Mouse (Mus musculus) hindbrain, postnatal 0 days (tissue): ENCODE results near the gene Nap1l2. TPM values are rescaled to one million over a fixed set of nuclear protein-coding genes. Genes with fewer than 3 reads are reported as not detected.
"Not testable (repeated sequence)": the region's sequence is repeated elsewhere in the genome, so short reads cannot be mapped to it uniquely, and the experiment has no call there.

Experiments used
- ATAC-seq: fragments of 200-750 bp; cut with Nextera tagmentation; 2 replicates; pipeline ENCODE4 v1.8.0; 2017; ENCODE audit warnings: mild to moderate bottlenecking, moderate TSS enrichment, moderate library complexity
- DNase-seq: peaks from one replicate; pipeline ENCODE4 v3.0.0-alpha.2; 2015; ENCODE audit warnings: low spot score
- H3K27ac ChIP-seq: fragments of 300-500 bp; sonication (generic); 2 replicates; pipeline ENCODE4 v1.5.1; 2014; ENCODE audit warnings: mild to moderate bottlenecking
- H3K27me3 ChIP-seq: fragments of 300-500 bp; sonication (generic); 2 replicates; pipeline ENCODE4 v1.6.1; 2014; ENCODE audit warnings: low read length, mixed read lengths; ENCODE audit not compliant: insufficient read depth
- H3K36me3 ChIP-seq: fragments of 300-500 bp; sonication (generic); 2 replicates; pipeline ENCODE4 v1.6.1; 2014; ENCODE audit warnings: low read length, mixed read lengths; ENCODE audit not compliant: insufficient read depth
- H3K4me1 ChIP-seq: fragments of 300-500 bp; sonication (generic); 2 replicates; pipeline ENCODE4 v1.6.1; 2014; ENCODE audit warnings: antibody characterized with exemption, low read length, mixed read lengths; ENCODE audit not compliant: insufficient read depth
- H3K4me2 ChIP-seq: fragments of 300-500 bp; sonication (generic); 2 replicates; pipeline ENCODE4 v1.6.1; 2014; ENCODE audit warnings: low read depth, mild to moderate bottlenecking, low read length, moderate library complexity, mixed read lengths
- H3K4me3 ChIP-seq: fragments of 300-500 bp; sonication (generic); 2 replicates; pipeline ENCODE4 v1.5.1; 2014; ENCODE audit warnings: low read length
- H3K9ac ChIP-seq: fragments of 300-500 bp; sonication (generic); replicated peaks from 2 replicates; pipeline ENCODE4 v1.6.1; 2014; ENCODE audit warnings: mild to moderate bottlenecking, low read length, moderate library complexity, mixed read lengths
- H3K9me3 ChIP-seq: fragments of 300-500 bp; sonication (generic); 2 replicates; pipeline ENCODE4 v1.6.1; 2016; ENCODE audit warnings: low read length, mixed read lengths
- CTCF ChIP-seq: IDR thresholded peaks from 2 replicates; pipeline ENCODE4 v1.5.1; 2016; ENCODE audit warnings: antibody characterized with exemption, control low read depth, low read depth
- WGBS: fragments of 180-500 bp; shearing (Covaris S2); extraction: QIAGEN DNeasy Blood & Tissue Kit; methylation state at CpG from one replicate; pipeline ENCODE4 v1.1.7; 2014; 5-methylcytosine and 5-hydroxymethylcytosine counted together
- polyA plus RNA-seq: library from polyadenylated mRNA; unstranded; fragments of >200 nt; fragmentation: Nextera tagmentation; extraction: Ambion mirVana; gene quantifications from 2 replicates; pipeline ENCODE4 v1.2.1, GENCODE M21; 2015
- total RNA-seq: library from RNA; depleted of rRNA; stranded (reverse); fragments of >200 nt; gene quantifications from 2 replicates; pipeline ENCODE4 v1.2.3, GENCODE M21; 2014; rRNA removed

Gene Nap1l2
- total RNA-seq: 41.3 and 43.1 TPM in 2 replicates
- polyA plus RNA-seq: 89.4 and 92.8 TPM in 2 replicates

- no peaks in the 10 kb centered on the region for H3K36me3 ChIP-seq
- ATAC-seq: peak; percentile 98
- no peaks in the 10 kb centered on the region for H3K4me1 ChIP-seq
- no peaks in the 10 kb centered on the region for H3K9me3 ChIP-seq
- peak; percentile 83 for DNase-seq
- H3K4me3 ChIP-seq: peak within 1 kb of the TSS; percentile 50
- H3K9ac ChIP-seq: peak within 1 kb of the TSS; percentile 69
- peak within 1 kb of the TSS; percentile 86 for H3K27ac ChIP-seq
- TF ChIP-seq CTCF: no peak; the same call in 1 of the 2 replicates
- no peaks in the 10 kb centered on the region; the same call in 1 of the 2 replicates for H3K27me3 ChIP-seq
- H3K4me2 ChIP-seq: peak within 1 kb of the TSS; percentile 49
- 33% methylated on average over 13 of the region's 13 CpGs for whole genome bisulfite sequencing
Observed at GRCm38 (mm10) chrX:103186431-103186786, at the start of gene Nap1l2. Gene Nap1l2, minus strand, starts transcription at chrX:103186640.

- no peak for TF ChIP-seq CTCF
Observed at GRCm38 (mm10) chrX:103215251-103215650, 28.8 kb upstream of the Nap1l2 start.

GRCm38 (mm10) chrX:103186829-103187228 lies 389 bp upstream of the Nap1l2 start:
- DNase-seq: no peak
- Histone ChIP-seq H3K4me1 (no peaks in the 10 kb centered on the region), H3K36me3 (no peaks in the 10 kb centered on the region), H3K9ac (no peak overlapping the region), H3K9me3 (no peaks in the 10 kb centered on the region), H3K27ac (peak overlapping the region; percentile 86; the same call in 1 of the 2 replicates), H3K27me3 (no peaks in the 10 kb centered on the region; the same call in 1 of the 2 replicates), H3K4me3 (peak overlapping the region; percentile 50), H3K4me2 (peak overlapping the region; percentile 49)
- peak; percentile 53 for ATAC-seq
- 27% methylated on average over 1 of the region's 1 CpGs for WGBS
- no peak for TF ChIP-seq CTCF

More at GRCm38 (mm10) chrX:103215251-103215650, 28.8 kb upstream of the Nap1l2 start:
- Histone ChIP-seq H3K27ac (no peak overlapping the region), H3K9ac (no peak overlapping the region), H3K4me2 (no peak overlapping the region), H3K4me1 (no peaks in the 10 kb centered on the region), H3K27me3 (no peaks in the 10 kb centered on the region; the same call in 1 of the 2 replicates), H3K36me3 (no peaks in the 10 kb centered on the region), H3K4me3 (no peak overlapping the region), H3K9me3 (no peaks in the 10 kb centered on the region)
- no peak for ATAC-seq
- 81% methylated on average over 4 of the region's 4 CpGs for WGBS
- no peak for DNase-seq

- WGBS: 20% methylated on average over 20 of the region's 20 CpGs
- no peaks in the 10 kb centered on the region; the same call in 1 of the 2 replicates for H3K27me3 ChIP-seq
- ATAC-seq (peak; percentile 29; the same call in 1 of the 2 replicates), DNase-seq (peak; percentile 2)
- no peaks in the 10 kb centered on the region for H3K36me3 ChIP-seq
- peak overlapping the region; percentile 50 for H3K4me3 ChIP-seq
- peak overlapping the region; percentile 86 for H3K27ac ChIP-seq
- no peaks in the 10 kb centered on the region for H3K4me1 ChIP-seq
- H3K9me3 ChIP-seq: no peaks in the 10 kb centered on the region
- H3K4me2 ChIP-seq: peak overlapping the region; percentile 49
- no peak for TF ChIP-seq CTCF
- H3K9ac ChIP-seq: peak overlapping the region; percentile 69
Observed at GRCm38 (mm10) chrX:103185781-103186430, 534 bp downstream of the Nap1l2 start.

- no peak overlapping the region for H3K4me3 ChIP-seq
- no peaks in the 10 kb centered on the region for H3K36me3 ChIP-seq
- ATAC-seq (no peak), DNase-seq (peak; percentile 47)
- TF ChIP-seq CTCF: peak; percentile 51
- H3K27me3 ChIP-seq: no peaks in the 10 kb centered on the region; the same call in 1 of the 2 replicates
- H3K27ac ChIP-seq: no peak overlapping the region
- no peaks in the 10 kb centered on the region for H3K4me1 ChIP-seq
- peak overlapping the region; percentile 38 for H3K4me2 ChIP-seq
- no peaks in the 10 kb centered on the region for H3K9me3 ChIP-seq
- no peak overlapping the region for H3K9ac ChIP-seq
Observed at GRCm38 (mm10) chrX:103183536-103183935, 2.9 kb downstream of the Nap1l2 start.

- ATAC-seq (no peak), DNase-seq (no peak)
- Histone ChIP-seq H3K4me2 (no peak overlapping the region), H3K4me1 (no peaks in the 10 kb centered on the region), H3K27ac (no peak overlapping the region), H3K27me3 (no peaks in the 10 kb centered on the region), H3K4me3 (no peak overlapping the region), H3K36me3 (no peaks in the 10 kb centered on the region), H3K9me3 (no peaks in the 10 kb centered on the region), H3K9ac (no peak overlapping the region)
- WGBS: 82% methylated on average over 4 of the region's 4 CpGs
- no peak for TF ChIP-seq CTCF
Observed at GRCm38 (mm10) chrX:103179771-103180558, 6.5 kb downstream of the Nap1l2 start.

GRCm38 (mm10) chrX:103164948-103165605 lies 21.4 kb downstream of the Nap1l2 start:
- not testable (repeated sequence) for H3K36me3 ChIP-seq, H3K27ac ChIP-seq, H3K4me1 ChIP-seq, H3K27me3 ChIP-seq, H3K9me3 ChIP-seq, H3K9ac ChIP-seq, DNase-seq
- Histone ChIP-seq H3K4me2 (peak overlapping the region; percentile 40; the same call in 1 of the 2 replicates), H3K4me3 (peak overlapping the region; percentile 27)
- ATAC-seq: peak; percentile 92
- WGBS: 36% methylated on average over 20 of the region's 83 CpGs
